Mouse (Mus musculus) thymus, adult 2 months (tissue): Measurements from ENCODE around the gene Ncapd2.

Source experiments
- CTCF ChIP-seq: fragments of 200-500 bp; IDR thresholded peaks from 2 replicates; pipeline ENCODE4 v1.5.1; 2012; ENCODE audit warnings: mild to moderate bottlenecking, control low read depth, low read length, moderate library complexity, borderline replicate concordance; ENCODE audit not compliant: control insufficient read depth, poor library complexity, insufficient read depth; ENCODE audit errors: extremely low read depth
- POLR2A ChIP-seq: fragments of 200-500 bp; IDR thresholded peaks from 2 replicates; pipeline ENCODE4 v1.6.1; 2012; ENCODE audit warnings: mild to moderate bottlenecking, low read length, control low read depth, moderate library complexity; ENCODE audit not compliant: control insufficient read depth, poor library complexity, insufficient read depth; ENCODE audit errors: extremely low read depth

DNA sequence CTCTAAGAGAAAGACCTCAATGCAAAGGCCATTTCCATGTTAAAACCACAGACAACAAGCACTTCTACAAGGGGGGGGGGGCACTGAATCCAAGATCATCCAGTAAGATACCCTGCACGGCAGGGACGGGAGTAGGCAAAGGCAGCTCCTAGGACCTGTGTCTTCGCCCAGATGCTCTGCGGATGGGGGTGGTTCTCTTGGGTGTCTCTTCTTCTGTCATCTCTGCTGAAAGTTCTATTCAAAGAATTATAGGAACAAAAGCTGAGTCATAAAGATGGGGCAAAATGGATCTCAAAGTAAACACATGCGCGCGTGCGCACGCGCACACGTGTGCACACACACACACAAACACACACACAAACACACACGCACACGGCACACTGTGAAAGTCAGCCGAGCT, 23.4 kb downstream of the Ncapd2 start:
- TF ChIP-seq POLR2A (no peak), CTCF (no peak)
